Mouse (Mus musculus) G1E (cell line): ENCODE results near the gene Clk1.

ENCODE experiments used
- CTCF ChIP-seq: IDR thresholded peaks from 2 replicates; pipeline ENCODE4 v1.5.1; 2012; ENCODE audit warnings: low read depth, low read length, inconsistent platforms, mixed read lengths
- GATA1 ChIP-seq: IDR thresholded peaks from 2 replicates; pipeline ENCODE4 v1.6.1; 2012; ENCODE audit warnings: borderline replicate concordance, low read length, inconsistent platforms, mixed read lengths
- POLR2AphosphoS5 ChIP-seq: IDR thresholded peaks from 2 replicates; pipeline ENCODE4 v1.6.1; 2012; ENCODE audit warnings: low read depth, low read length, inconsistent platforms; ENCODE audit not compliant: insufficient replicate concordance
- TAL1 ChIP-seq: conservative IDR thresholded peaks from 2 replicates; pipeline ENCODE4 v1.6.1; 2012; ENCODE audit warnings: low read depth, low read length, inconsistent platforms, mixed read lengths

GRCm38 (mm10) chr1:58415442-58415841, 8.4 kb downstream of the Clk1 start:
- no peak for TF ChIP-seq CTCF
- TF ChIP-seq GATA1 = no peak
- no peak for TF ChIP-seq POLR2AphosphoS5
- no peak for TF ChIP-seq TAL1
